Mouse (Mus musculus) embryonic facial prominence, embryonic 13.5 days (tissue): ENCODE results near the gene Cd38. TPM values are rescaled to one million over a fixed set of nuclear protein-coding genes. Genes with fewer than 3 reads are reported as not detected.
A peak's percentile ranks its signal among the peaks of the same experiment; 100 is the strongest.

Experiments used
- ATAC-seq: fragments of 200-750 bp; cut with Nextera tagmentation; 2 replicates; pipeline ENCODE4 v1.8.0; 2017; ENCODE audit warnings: low read depth; ENCODE audit not compliant: insufficient number of reproducible peaks, insufficient read depth, low FRiP score, low TSS enrichment
- H3K27ac ChIP-seq: fragments of 300-500 bp; sonication (generic); 2 replicates; pipeline ENCODE4 v1.5.1; 2015; ENCODE audit warnings: moderate library complexity, mild to moderate bottlenecking, inconsistent platforms
- H3K27me3 ChIP-seq: fragments of 300-500 bp; sonication (generic); 2 replicates; pipeline ENCODE4 v1.6.1; 2015; ENCODE audit warnings: mild to moderate bottlenecking, inconsistent platforms
- H3K36me3 ChIP-seq: fragments of 300-500 bp; sonication (generic); 2 replicates; pipeline ENCODE4 v1.6.1; 2015; ENCODE audit warnings: mild to moderate bottlenecking, inconsistent platforms
- H3K4me1 ChIP-seq: fragments of 300-500 bp; sonication (generic); 2 replicates; pipeline ENCODE4 v1.6.1; 2015; ENCODE audit warnings: inconsistent platforms
- H3K4me2 ChIP-seq: fragments of 300-500 bp; sonication (generic); 2 replicates; pipeline ENCODE4 v1.6.1; 2015; ENCODE audit warnings: moderate library complexity, mild to moderate bottlenecking, inconsistent platforms
- H3K4me3 ChIP-seq: fragments of 300-500 bp; sonication (generic); 2 replicates; pipeline ENCODE4 v1.5.1; 2015; ENCODE audit warnings: mild to moderate bottlenecking, inconsistent platforms
- H3K9ac ChIP-seq: fragments of 300-500 bp; sonication (generic); 2 replicates; pipeline ENCODE4 v1.6.1; 2015; ENCODE audit warnings: mild to moderate bottlenecking, inconsistent platforms
- H3K9me3 ChIP-seq: fragments of 300-500 bp; sonication (generic); 2 replicates; pipeline ENCODE4 v1.6.1; 2016; ENCODE audit warnings: inconsistent platforms
- WGBS: fragments of 180-500 bp; shearing (Covaris S2); methylation state at CpG from one replicate; pipeline ENCODE4 v1.1.7; 2015; ENCODE audit warnings: mixed read lengths; 5-methylcytosine and 5-hydroxymethylcytosine counted together
- polyA plus RNA-seq: library from polyadenylated mRNA; unstranded; fragments of >200 nt; fragmentation: Nextera tagmentation; extraction: Ambion mirVana; gene quantifications from 2 replicates; pipeline ENCODE4 v1.2.1, GENCODE M21; 2015

Cd38 gene
- polyA plus RNA-seq, result 5.2 and 7.2 TPM in 2 replicates

GRCm38 (mm10) chr5:43868253-43868652 is at the start of gene Cd38:
TSS of gene Cd38 (plus strand) at chr5:43868553.
- Histone ChIP-seq H3K4me1 (no peaks in the 10 kb centered on the region), H3K4me3 (peak within 1 kb of the TSS; percentile 44), H3K4me2 (peak within 1 kb of the TSS; percentile 75), H3K9ac (peak within 1 kb of the TSS; percentile 65), H3K27me3 (peaks cover 5% of the 10 kb centered on the region; the same call in 1 of the 2 replicates), H3K36me3 (no peaks in the 10 kb centered on the region), H3K27ac (no peak within 1 kb of the TSS; the same call in 1 of the 2 replicates), H3K9me3 (no peaks in the 10 kb centered on the region)
- no peak for ATAC-seq

DNA sequence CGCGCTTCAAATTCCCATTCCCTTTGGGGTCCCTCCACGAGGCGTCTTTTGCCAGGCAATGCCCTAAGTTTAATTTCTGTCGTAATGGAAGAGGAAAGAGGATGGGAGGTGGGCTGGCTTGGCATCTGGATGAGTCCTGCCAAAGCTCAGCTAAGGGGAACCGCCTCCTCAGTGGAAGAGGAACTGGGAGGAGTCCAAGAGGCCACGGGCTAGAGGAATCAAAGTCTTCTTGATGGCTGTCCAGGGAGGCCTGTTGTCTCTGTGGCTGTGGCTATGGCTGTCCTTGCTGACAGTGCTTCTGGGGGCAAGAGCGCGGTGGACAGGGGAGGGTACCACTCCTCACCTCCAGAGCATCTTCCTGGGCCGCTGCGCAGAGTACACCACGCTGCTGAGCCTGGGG is 49.7 kb upstream of the Cd38 start, which contains the start of gene Bst1:
Gene Bst1, plus strand, starts transcription at position 191 of the 400 bp plus-strand sequence.
- WGBS, result 45% methylated on average over 12 of the region's 12 CpGs
- Histone ChIP-seq H3K9me3 (no peaks in the 10 kb centered on the region), H3K27me3 (no peaks in the 10 kb centered on the region), H3K9ac (no peak within 1 kb of the TSS), H3K4me2 (no peak within 1 kb of the TSS), H3K27ac (no peak within 1 kb of the TSS), H3K4me3 (no peak within 1 kb of the TSS), H3K4me1 (no peaks in the 10 kb centered on the region), H3K36me3 (no peaks in the 10 kb centered on the region)
- ATAC-seq, result no peak

GRCm38 (mm10) chr5:43820785-43821184 is 47.6 kb upstream of the Cd38 start:
- Histone ChIP-seq H3K27me3 (no peaks in the 10 kb centered on the region), H3K4me3 (no peak overlapping the region)
- WGBS, result 80% methylated on average over 11 of the region's 11 CpGs

GRCm38 (mm10) chr5:43821538-43821937 is 46.8 kb upstream of the Cd38 start, which contains the start of gene Fbxl5:
TSS of gene Fbxl5 (minus strand) at chr5:43821638.
- ATAC-seq, result no peak
- Histone ChIP-seq H3K9me3 (no peaks in the 10 kb centered on the region), H3K36me3 (no peaks in the 10 kb centered on the region), H3K27ac (no peak within 1 kb of the TSS), H3K27me3 (no peaks in the 10 kb centered on the region), H3K9ac (no peak within 1 kb of the TSS), H3K4me2 (no peak within 1 kb of the TSS), H3K4me3 (no peak within 1 kb of the TSS), H3K4me1 (no peaks in the 10 kb centered on the region)
- 81% methylated on average over 19 of the region's 19 CpGs for WGBS

More at GRCm38 (mm10) chr5:43820785-43821184, 47.6 kb upstream of the Cd38 start:
- no peak overlapping the region for H3K9ac ChIP-seq
- H3K4me2 ChIP-seq, result no peak overlapping the region
- no peaks in the 10 kb centered on the region for H3K36me3 ChIP-seq
- no peak for ATAC-seq
- no peak overlapping the region for H3K27ac ChIP-seq
- no peaks in the 10 kb centered on the region for H3K4me1 ChIP-seq
- no peaks in the 10 kb centered on the region for H3K9me3 ChIP-seq

GRCm38 (mm10) chr5:43822199-43822598 is 46.2 kb upstream of the Cd38 start:
- WGBS, result 74% methylated on average over 8 of the region's 8 CpGs
- no peak overlapping the region for H3K27ac ChIP-seq
- H3K4me3 ChIP-seq, result no peak overlapping the region
- no peaks in the 10 kb centered on the region for H3K4me1 ChIP-seq
- H3K9me3 ChIP-seq, result no peaks in the 10 kb centered on the region
- no peak overlapping the region for H3K9ac ChIP-seq
- no peak overlapping the region for H3K4me2 ChIP-seq
- no peaks in the 10 kb centered on the region for H3K27me3 ChIP-seq
- ATAC-seq, result no peak
- H3K36me3 ChIP-seq, result no peaks in the 10 kb centered on the region

DNA sequence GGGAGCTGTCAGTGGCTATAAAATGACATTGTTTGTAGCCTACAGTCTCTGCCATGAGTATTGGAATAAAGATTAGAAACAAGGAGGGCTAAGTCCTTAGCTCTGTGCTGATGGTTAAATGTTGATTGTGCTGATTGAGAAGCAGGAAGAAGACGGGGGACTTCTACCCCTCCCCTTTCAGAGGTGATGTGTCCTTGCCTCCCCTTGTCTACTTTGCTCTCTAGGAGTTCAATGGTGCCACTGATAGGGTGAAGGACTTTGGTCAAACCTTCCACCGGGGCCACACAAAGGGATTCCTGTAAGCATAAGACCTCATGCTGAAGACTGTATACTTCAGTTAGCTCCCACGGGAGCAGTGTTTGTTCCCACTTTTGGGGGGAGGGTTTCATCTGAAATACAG is 45.5 kb upstream of the Cd38 start:
- no peaks in the 10 kb centered on the region for H3K9me3 ChIP-seq
- no peaks in the 10 kb centered on the region for H3K27me3 ChIP-seq
- 74% methylated on average over 3 of the region's 3 CpGs for WGBS
- H3K9ac ChIP-seq, result no peak overlapping the region
- H3K27ac ChIP-seq, result no peak overlapping the region
- H3K36me3 ChIP-seq, result no peaks in the 10 kb centered on the region
- no peak overlapping the region for H3K4me2 ChIP-seq
- H3K4me1 ChIP-seq, result no peaks in the 10 kb centered on the region
- H3K4me3 ChIP-seq, result no peak overlapping the region
- ATAC-seq, result no peak

DNA sequence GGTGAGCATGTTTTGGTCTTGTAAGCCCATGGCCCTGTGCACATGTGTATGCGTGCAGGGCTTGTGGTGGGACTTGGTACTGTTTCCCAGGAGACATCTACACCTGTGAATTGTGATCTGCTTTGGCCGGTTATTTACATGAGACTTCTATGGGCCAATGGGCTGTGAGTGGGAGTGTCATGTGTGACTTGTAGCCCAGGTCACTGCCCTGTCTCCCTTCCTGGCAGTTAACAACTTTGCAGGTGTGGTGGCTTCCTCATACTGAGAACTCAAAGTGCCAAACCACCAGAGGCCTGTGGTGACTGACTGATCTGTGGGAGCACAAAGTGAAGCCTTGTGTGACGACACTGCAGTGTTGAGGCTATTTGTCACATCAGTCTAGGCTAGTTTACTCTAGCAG is 43.8 kb upstream of the Cd38 start:
- ATAC-seq, result no peak
- Histone ChIP-seq H3K4me3 (no peak overlapping the region), H3K9ac (no peak overlapping the region), H3K27me3 (no peaks in the 10 kb centered on the region), H3K27ac (no peak overlapping the region), H3K36me3 (no peaks in the 10 kb centered on the region), H3K9me3 (no peaks in the 10 kb centered on the region), H3K4me2 (no peak overlapping the region), H3K4me1 (no peaks in the 10 kb centered on the region)
- 81% methylated on average over 3 of the region's 3 CpGs for WGBS

DNA sequence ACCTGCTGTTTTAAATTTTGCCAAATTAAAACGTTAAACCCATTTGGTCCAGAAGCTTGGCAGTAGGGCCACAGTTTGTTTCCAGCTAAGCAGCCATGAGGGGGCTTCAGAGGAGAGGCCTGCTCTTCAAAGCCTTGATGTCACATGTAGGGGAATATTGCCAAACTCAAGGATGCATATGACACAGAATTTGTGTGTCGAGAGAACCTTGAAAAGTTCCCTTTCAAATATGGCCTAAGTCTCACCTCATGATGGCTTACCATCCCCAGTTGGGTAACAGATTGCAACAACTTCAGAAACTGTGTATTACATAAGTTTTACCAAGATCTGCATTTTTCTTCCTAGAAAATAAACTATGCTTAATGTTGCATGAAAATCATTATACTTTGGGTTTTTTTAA is 41.5 kb upstream of the Cd38 start:
- H3K27ac ChIP-seq, result no peak overlapping the region
- H3K27me3 ChIP-seq, result no peaks in the 10 kb centered on the region
- ATAC-seq, result no peak
- no peaks in the 10 kb centered on the region for H3K4me1 ChIP-seq
- H3K9me3 ChIP-seq, result no peaks in the 10 kb centered on the region
- H3K9ac ChIP-seq, result no peak overlapping the region
- no peak overlapping the region for H3K4me2 ChIP-seq
- no peaks in the 10 kb centered on the region for H3K36me3 ChIP-seq
- no peak overlapping the region for H3K4me3 ChIP-seq
- WGBS, result 82% methylated on average over 2 of the region's 2 CpGs

DNA sequence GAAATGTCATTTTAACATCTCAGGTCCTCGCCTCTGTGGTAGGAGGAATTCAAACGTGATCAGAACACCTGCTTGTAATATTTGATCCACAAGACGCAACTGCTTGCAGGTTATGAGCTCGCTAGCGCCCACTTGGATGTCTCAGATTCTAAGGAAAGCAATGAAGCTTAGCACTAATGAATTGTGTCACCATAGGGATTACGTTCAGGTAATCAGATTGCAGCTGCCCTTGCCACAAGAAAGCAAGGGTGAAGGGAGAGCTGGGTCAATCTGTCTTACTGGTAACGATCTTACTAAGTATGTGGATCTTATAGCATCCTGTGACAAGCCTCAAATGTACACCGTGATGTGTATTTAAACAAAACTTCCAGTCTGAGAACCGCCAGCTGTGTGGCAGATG is 41.0 kb upstream of the Cd38 start:
- Histone ChIP-seq H3K9ac (no peak overlapping the region), H3K27ac (no peak overlapping the region), H3K4me1 (no peaks in the 10 kb centered on the region), H3K4me3 (no peak overlapping the region), H3K4me2 (no peak overlapping the region), H3K27me3 (no peaks in the 10 kb centered on the region), H3K36me3 (no peaks in the 10 kb centered on the region), H3K9me3 (no peaks in the 10 kb centered on the region)
- 69% methylated on average over 9 of the region's 9 CpGs for WGBS
- ATAC-seq, result no peak

DNA sequence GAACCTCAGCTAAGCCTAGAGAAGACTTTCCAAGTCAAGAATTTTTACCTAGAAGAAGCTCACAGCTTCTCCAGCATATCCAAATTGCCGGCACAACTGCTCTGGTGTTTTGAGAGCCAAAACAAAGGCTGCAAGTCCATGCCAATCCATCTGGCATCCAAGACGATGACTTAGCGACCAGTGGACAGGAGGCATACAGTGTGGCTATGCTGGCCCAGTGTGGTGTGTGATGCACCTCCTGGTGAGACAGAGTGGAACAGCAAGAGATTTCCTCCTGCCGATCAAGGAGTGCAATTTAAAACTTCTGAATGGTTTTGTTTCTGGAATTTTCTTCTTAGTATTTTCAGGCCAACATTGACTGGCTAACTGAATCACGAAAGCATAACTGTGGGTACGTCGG is 31.8 kb upstream of the Cd38 start:
- Histone ChIP-seq H3K36me3 (no peaks in the 10 kb centered on the region), H3K4me1 (no peaks in the 10 kb centered on the region), H3K9ac (no peak overlapping the region), H3K9me3 (no peaks in the 10 kb centered on the region), H3K4me2 (no peak overlapping the region), H3K27me3 (no peaks in the 10 kb centered on the region), H3K27ac (no peak overlapping the region), H3K4me3 (no peak overlapping the region)
- no peak for ATAC-seq
- WGBS, result 90% methylated on average over 7 of the region's 7 CpGs

GRCm38 (mm10) chr5:43837372-43837771 is 31.0 kb upstream of the Cd38 start:
- H3K27ac ChIP-seq, result no peak overlapping the region

DNA sequence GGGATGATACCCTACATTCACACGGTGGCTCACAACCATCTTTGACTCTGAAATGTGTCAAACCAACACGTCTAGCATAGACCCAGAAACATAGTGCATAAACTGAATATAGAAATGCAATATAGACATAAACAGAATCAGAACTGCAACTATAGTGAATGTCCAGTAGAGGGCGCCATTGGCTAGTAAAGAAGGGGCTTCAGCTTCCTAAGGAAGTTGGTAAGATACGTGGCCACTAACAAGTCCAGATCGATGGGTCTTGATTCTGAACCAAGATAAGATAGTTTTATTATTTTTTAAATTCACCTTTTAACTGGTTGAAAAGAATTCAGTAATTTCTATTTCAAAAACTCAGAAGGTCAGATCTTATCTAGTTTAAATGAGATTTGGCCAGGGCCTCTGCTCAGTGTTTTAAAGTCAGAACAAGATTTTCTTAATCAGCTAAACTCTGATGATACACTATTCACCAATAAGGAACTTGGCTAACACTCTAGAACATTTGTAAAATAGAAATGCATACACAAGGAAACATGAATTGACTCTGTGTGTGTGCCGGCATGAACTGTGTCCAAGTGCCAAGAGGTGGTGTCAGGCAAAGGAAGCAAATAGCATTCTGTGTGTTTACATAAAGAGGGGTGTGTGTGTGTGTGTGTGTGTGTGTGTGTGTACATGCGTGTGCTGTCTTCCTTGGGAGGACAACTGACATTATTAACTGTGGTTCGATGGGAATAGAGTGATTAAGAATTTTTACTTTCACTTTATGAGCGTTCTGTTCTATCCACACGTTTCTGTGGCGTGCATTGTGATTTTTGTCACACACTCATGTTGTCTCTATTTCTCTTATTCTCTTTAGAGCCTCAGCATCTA is 27.0 kb upstream of the Cd38 start:
- 51% methylated on average over 11 of the region's 11 CpGs for WGBS
- no peak for ATAC-seq
- H3K4me3 ChIP-seq, result no peak overlapping the region
- no peak overlapping the region for H3K4me2 ChIP-seq
- H3K9me3 ChIP-seq, result no peaks in the 10 kb centered on the region
- H3K36me3 ChIP-seq, result no peaks in the 10 kb centered on the region
- H3K4me1 ChIP-seq, result 0 out of 2 replicates have a peak, but pooled peaks cover 3% of the 10 kb centered on the region
- H3K9ac ChIP-seq, result no peak overlapping the region
- no peak overlapping the region for H3K27ac ChIP-seq
- no peaks in the 10 kb centered on the region for H3K27me3 ChIP-seq

More at GRCm38 (mm10) chr5:43837372-43837771, 31.0 kb upstream of the Cd38 start:
- ATAC-seq, result no peak
- Histone ChIP-seq H3K9me3 (no peaks in the 10 kb centered on the region), H3K4me1 (no peaks in the 10 kb centered on the region), H3K9ac (no peak overlapping the region), H3K27me3 (no peaks in the 10 kb centered on the region), H3K4me2 (no peak overlapping the region), H3K4me3 (no peak overlapping the region), H3K36me3 (no peaks in the 10 kb centered on the region)
- WGBS, result 49% methylated on average over 5 of the region's 5 CpGs
